In genomic region chr4:129081041-129081440, GRCm38 (mm10) we compare ENCODE assay signal across 19 mouse cellular contexts. TPM values are rescaled to one million over a fixed set of nuclear protein-coding genes. Genes with fewer than 3 reads are reported as not detected.
DNase-seq lines count a peak whose midpoint lies in the region; ATAC-seq and TF ChIP-seq lines count a peak whose summit lies in the region.
"Had no signal": no experiment of that assay in that cellular context is flagged by ENCODE, and none has a peak within 500 bp of the region (broad histone marks: within the 10 kb centered on the region; RNA-seq: fewer than 3 reads in every experiment).

No protein-coding gene starts in this region.

- H3K9me3 ChIP-seq in forebrain, embryonic 13.5 days (replicated peaks) = no peaks in the 10 kb centered on the region
- H3K9me3 ChIP-seq in forebrain, embryonic 11.5 days (ENCODE audit: control insufficient read depth, low read length) = no peaks in the 10 kb centered on the region
- H3K9me3 ChIP-seq in neural tube, embryonic 12.5 days = no peaks in the 10 kb centered on the region
- H3K9me3 ChIP-seq: kidney, embryonic 15.5 days; limb, embryonic 15.5 days had no signal

- 0 out of 2 replicates have a peak overlapping the region, but pooled peaks have one; percentile 23 for H3K9ac ChIP-seq in forebrain, embryonic 13.5 days
- no peak overlapping the region for H3K9ac ChIP-seq in forebrain, embryonic 11.5 days (ENCODE audit: low read length)
- 0 out of 2 replicates have a peak overlapping the region, but pooled peaks have one; percentile 13 for H3K9ac ChIP-seq in neural tube, embryonic 12.5 days
- H3K9ac ChIP-seq: heart, embryonic 13.5 days; kidney, embryonic 15.5 days; limb, embryonic 15.5 days; lung, embryonic 14.5 days had no signal

- H3K27ac ChIP-seq in forebrain, embryonic 13.5 days = no peak overlapping the region
- H3K27ac ChIP-seq in forebrain, embryonic 11.5 days (ENCODE audit: low read depth, low read length) = no peak overlapping the region
- no peak overlapping the region for H3K27ac ChIP-seq in neural tube, embryonic 12.5 days
- no peak overlapping the region for H3K27ac ChIP-seq in thymus, adult 2 months (ENCODE audit: control insufficient read depth, insufficient read depth, low read length)
- H3K27ac ChIP-seq: embryonic facial prominence, embryonic 10.5 days; heart, embryonic 13.5 days; kidney, embryonic 15.5 days; left cerebral cortex, adult 2 months; limb, embryonic 15.5 days had no signal

- peaks cover 74% of the 10 kb centered on the region for H3K36me3 ChIP-seq in forebrain, embryonic 13.5 days (ENCODE audit: poor library complexity, severe bottlenecking)
- H3K36me3 ChIP-seq in forebrain, embryonic 11.5 days (ENCODE audit: control insufficient read depth, insufficient read depth, low read length) = peaks cover 3% of the 10 kb centered on the region; the same call in 1 of the 2 replicates
- peaks cover 62% of the 10 kb centered on the region for H3K36me3 ChIP-seq in neural tube, embryonic 12.5 days
- H3K36me3 ChIP-seq in thymus, adult 2 months (ENCODE audit: control insufficient read depth, insufficient read depth, low read length) = peaks cover 4% of the 10 kb centered on the region; the same call in 1 of the 2 replicates

- no peaks in the 10 kb centered on the region for H3K4me1 ChIP-seq in forebrain, embryonic 13.5 days
- no peaks in the 10 kb centered on the region for H3K4me1 ChIP-seq in forebrain, embryonic 11.5 days (replicated peaks; ENCODE audit: control insufficient read depth, insufficient read depth, low read length)
- peaks cover 8% of the 10 kb centered on the region; the same call in 1 of the 2 replicates for H3K4me1 ChIP-seq in neural tube, embryonic 12.5 days
- H3K4me1 ChIP-seq in thymus, adult 2 months (replicated peaks; ENCODE audit: control insufficient read depth, insufficient read depth, low read length) = no peaks in the 10 kb centered on the region
- H3K4me1 ChIP-seq: embryonic facial prominence, embryonic 10.5 days had no signal

- no peak overlapping the region for H3K4me2 ChIP-seq in forebrain, embryonic 13.5 days
- H3K4me2 ChIP-seq in forebrain, embryonic 11.5 days (ENCODE audit: low read depth, low read length, severe bottlenecking) = no peak overlapping the region
- no peak overlapping the region for H3K4me2 ChIP-seq in neural tube, embryonic 12.5 days (replicated peaks)
- H3K4me2 ChIP-seq: heart, embryonic 13.5 days; kidney, embryonic 15.5 days; limb, embryonic 15.5 days; lung, embryonic 14.5 days had no signal

- no peak overlapping the region for H3K4me3 ChIP-seq in forebrain, embryonic 13.5 days
- H3K4me3 ChIP-seq in forebrain, embryonic 11.5 days (ENCODE audit: low read depth, low read length) = no peak overlapping the region
- no peak overlapping the region for H3K4me3 ChIP-seq in neural tube, embryonic 12.5 days
- no peak overlapping the region for H3K4me3 ChIP-seq in thymus, adult 2 months (ENCODE audit: control insufficient read depth, insufficient read depth, low read length)
- H3K4me3 ChIP-seq: embryonic facial prominence, embryonic 10.5 days; heart, embryonic 13.5 days; kidney, embryonic 15.5 days; left cerebral cortex, adult 2 months; limb, embryonic 15.5 days had no signal

- DNase-seq in forebrain, embryonic 11.5 days (ENCODE audit: low spot score) = no peak
- no peak for DNase-seq in neural tube, embryonic 10.5 days (ENCODE audit: extremely low spot score, low spot score)
- DNase-seq in cerebellum, postnatal 36 days = peak; percentile 88 to 89
- DNase-seq in thymus, adult 2 months = no peak
- DNase-seq in left cerebral cortex, adult 9 months (ENCODE audit: low spot score in 2 of 2) = no peak
- DNase-seq: adrenal gland, postnatal 14 days; heart, postnatal 4 days; lung, embryonic 14.5 days; right cerebral cortex, postnatal 14 days; thymus, adult 18-20 months had no signal

- ATAC-seq in forebrain, embryonic 13.5 days = no peak
- ATAC-seq in forebrain, embryonic 11.5 days (replicated peaks; ENCODE audit: low FRiP score) = no peak
- no peak for ATAC-seq in neural tube, embryonic 12.5 days (ENCODE audit: low FRiP score, low read depth)
- ATAC-seq in erythroblast, adult 5-6 weeks (replicated peaks; ENCODE audit: low FRiP score, poor library complexity, severe bottlenecking) = no peak

- no peak for TF ChIP-seq POLR2A in thymus, adult 2 months (IDR thresholded peaks at IDR 0.05; ENCODE audit: control insufficient read depth, extremely low read depth, insufficient read depth, low read length, poor library complexity)

- H3K27me3 ChIP-seq in forebrain, embryonic 13.5 days = no peaks in the 10 kb centered on the region
- no peaks in the 10 kb centered on the region for H3K27me3 ChIP-seq in forebrain, embryonic 11.5 days (ENCODE audit: control insufficient read depth, insufficient read depth, low read length)
- H3K27me3 ChIP-seq in neural tube, embryonic 12.5 days (replicated peaks) = no peaks in the 10 kb centered on the region
- H3K27me3 ChIP-seq in thymus, adult 2 months (ENCODE audit: control insufficient read depth, insufficient read depth, low read length) = no peaks in the 10 kb centered on the region
- H3K27me3 ChIP-seq: heart, embryonic 13.5 days; kidney, embryonic 15.5 days; limb, embryonic 15.5 days had no signal

- TF ChIP-seq CTCF in thymus, adult 2 months (IDR thresholded peaks at IDR 0.05; ENCODE audit: borderline replicate concordance, control insufficient read depth, extremely low read depth, insufficient read depth, low read length, poor library complexity) = no peak

- 86% methylated on average over 7 of the region's 7 CpGs for WGBS in forebrain, embryonic 13.5 days
- 86% methylated on average over 7 of the region's 7 CpGs for WGBS in forebrain, embryonic 11.5 days
- 85% methylated on average over 7 of the region's 7 CpGs for WGBS in neural tube, embryonic 12.5 days
- WGBS in thymus, adult 2 months = 94% methylated on average over 7 of the region's 7 CpGs

RNA-seq across cellular contexts. Expression of gene Rnf19b, which starts 23.0 kb away (rescaled TPM):
- polyA plus RNA-seq in forebrain, embryonic 13.5 days (2015; fragmentation: Nextera tagmentation; extraction: Ambion mirVana) = 12.9 and 15.2 TPM in 2 replicates
- 10.1 and 12.2 TPM in 2 replicates for polyA plus RNA-seq in forebrain, embryonic 11.5 days (2014; fragmentation: Nextera tagmentation; extraction: Ambion mirVana)
- polyA plus RNA-seq in neural tube, embryonic 12.5 days (2016; fragmentation: Nextera tagmentation; extraction: Ambion mirVana) = 17.2 and 17.3 TPM in 2 replicates
- polyA plus RNA-seq in thymus, adult 2 months (2012; rRNA removed) = 74.1 and 82.3 TPM in 2 replicates
- total RNA-seq in erythroblast, adult 5-6 weeks (2015; ENCODE audit: low replicate concordance) = 9.6 and 12.5 TPM in 2 replicates
- 19.2 and 30.5 TPM in 2 replicates for total RNA-seq in erythroblast, adult 5-6 weeks (2017; ENCODE audit: low replicate concordance)

RNA-seq across cellular contexts. Expression of gene Tmem54, which starts 24.3 kb away (rescaled TPM):
- polyA plus RNA-seq in forebrain, embryonic 13.5 days (2015; fragmentation: Nextera tagmentation; extraction: Ambion mirVana) = not detected in 2 replicates
- polyA plus RNA-seq in forebrain, embryonic 11.5 days (2014; fragmentation: Nextera tagmentation; extraction: Ambion mirVana) = 1.5 and 2.0 TPM in 2 replicates
- polyA plus RNA-seq in neural tube, embryonic 12.5 days (2016; fragmentation: Nextera tagmentation; extraction: Ambion mirVana) = 0.68 and 0.79 TPM in 2 replicates
- polyA plus RNA-seq in thymus, adult 2 months (2012; rRNA removed) = 3.9 and 5.5 TPM in 2 replicates
- not detected in 2 replicates for total RNA-seq in erythroblast, adult 5-6 weeks (2015; ENCODE audit: low replicate concordance)
- not detected in 2 replicates for total RNA-seq in erythroblast, adult 5-6 weeks (2017; ENCODE audit: low replicate concordance)
- total RNA-seq: adrenal gland, postnatal 14 days; heart, postnatal 4 days; left cerebral cortex, adult 2 months; megakaryocyte, adult 5-6 weeks had no signal

RNA-seq across cellular contexts. Expression of gene Hpca, which starts 40.8 kb away (rescaled TPM):
- 19.6 and 20.4 TPM in 2 replicates for polyA plus RNA-seq in forebrain, embryonic 13.5 days (2015; fragmentation: Nextera tagmentation; extraction: Ambion mirVana)
- polyA plus RNA-seq in forebrain, embryonic 11.5 days (2014; fragmentation: Nextera tagmentation; extraction: Ambion mirVana) = 0.87 and 1.2 TPM in 2 replicates
- 19.8 and 21.3 TPM in 2 replicates for polyA plus RNA-seq in neural tube, embryonic 12.5 days (2016; fragmentation: Nextera tagmentation; extraction: Ambion mirVana)
- polyA plus RNA-seq in thymus, adult 2 months (2012; rRNA removed) = 0.92 and 1.0 TPM in 2 replicates
- total RNA-seq in erythroblast, adult 5-6 weeks (2015; ENCODE audit: low replicate concordance) = not detected in 2 replicates
- total RNA-seq in erythroblast, adult 5-6 weeks (2017; ENCODE audit: low replicate concordance) = not detected in 2 replicates
- total RNA-seq: megakaryocyte, adult 5-6 weeks had no signal

RNA-seq across cellular contexts. Expression of gene Fndc5, which starts 55.8 kb away (rescaled TPM):
- 0.93 and 1.1 TPM in 2 replicates for polyA plus RNA-seq in forebrain, embryonic 13.5 days (2015; fragmentation: Nextera tagmentation; extraction: Ambion mirVana)
- 0.63 and 1.4 TPM in 2 replicates for polyA plus RNA-seq in forebrain, embryonic 11.5 days (2014; fragmentation: Nextera tagmentation; extraction: Ambion mirVana)
- 21.7 and 21.8 TPM in 2 replicates for polyA plus RNA-seq in neural tube, embryonic 12.5 days (2016; fragmentation: Nextera tagmentation; extraction: Ambion mirVana)
- polyA plus RNA-seq in thymus, adult 2 months (2012; rRNA removed) = 1.5 and 7.0 TPM in 2 replicates
- total RNA-seq in erythroblast, adult 5-6 weeks (2015; ENCODE audit: low replicate concordance) = not detected in 2 replicates
- total RNA-seq in erythroblast, adult 5-6 weeks (2017; ENCODE audit: low replicate concordance) = not detected in 2 replicates

Comparison
In these comparisons a context has a peak if more than half of its experiments do, and no peak if none do; other contexts are left out.
1. DNase-seq: peak in cerebellum, postnatal 36 days (2 of 2); none in forebrain, embryonic 11.5 days (single experiment), neural tube, embryonic 10.5 days (single experiment), thymus, adult 2 months (single experiment) and left cerebral cortex, adult 9 months (0 of 2).